Mouse (Mus musculus) MN1 (cell line): Measurements from ENCODE around the gene Itpkb.
"Not testable (repeated sequence)": the region's sequence is repeated elsewhere in the genome, so short reads cannot be mapped to it uniquely, and the experiment has no call there.

Experiments used
- DNase-seq: peaks from one replicate; pipeline ENCODE4 v3.0.0-alpha.2; 2016; ENCODE audit warnings: low spot score

Itpkb gene

DNA sequence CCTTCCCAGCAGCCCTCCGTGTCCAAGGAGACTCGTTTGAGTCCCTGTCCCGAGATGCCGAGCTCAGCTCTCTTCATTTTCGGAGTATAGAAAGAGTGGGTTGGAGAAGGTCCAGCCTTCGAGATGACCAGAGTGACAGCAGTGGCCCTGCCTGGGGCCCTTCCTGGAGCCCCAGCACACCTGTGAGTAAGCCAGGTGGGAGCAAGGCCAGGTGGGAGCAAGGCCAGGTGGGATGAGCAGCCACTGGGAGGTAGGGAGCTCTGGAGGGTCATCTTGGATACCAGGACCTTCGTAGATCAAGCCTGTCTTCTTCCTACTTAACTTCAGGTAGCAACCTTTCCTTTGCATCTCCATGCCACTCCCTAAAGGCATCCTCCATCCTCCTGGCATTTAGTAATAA, 37.8 kb downstream of the Itpkb start:
- no peak for DNase-seq

DNA sequence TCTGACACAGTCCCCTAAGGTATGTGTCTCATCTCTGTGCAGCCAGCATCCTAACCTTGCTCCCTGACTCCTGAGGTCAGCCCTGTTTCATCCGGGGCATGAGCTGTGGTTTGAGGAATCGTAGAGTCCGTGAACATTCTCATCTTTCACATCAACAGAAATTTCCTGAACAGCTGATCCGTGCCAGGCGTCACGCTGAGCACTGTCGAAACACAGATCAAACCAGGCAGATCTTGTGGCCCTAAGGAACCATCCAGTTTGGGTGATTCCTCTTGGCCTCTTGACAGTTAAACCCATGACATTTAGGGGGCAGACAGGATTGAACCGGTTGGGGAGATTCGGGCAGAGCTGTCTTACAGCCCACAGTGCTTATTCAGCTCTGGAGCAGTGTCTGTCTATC, 38.4 kb downstream of the Itpkb start:
- DNase-seq: no peak

DNA sequence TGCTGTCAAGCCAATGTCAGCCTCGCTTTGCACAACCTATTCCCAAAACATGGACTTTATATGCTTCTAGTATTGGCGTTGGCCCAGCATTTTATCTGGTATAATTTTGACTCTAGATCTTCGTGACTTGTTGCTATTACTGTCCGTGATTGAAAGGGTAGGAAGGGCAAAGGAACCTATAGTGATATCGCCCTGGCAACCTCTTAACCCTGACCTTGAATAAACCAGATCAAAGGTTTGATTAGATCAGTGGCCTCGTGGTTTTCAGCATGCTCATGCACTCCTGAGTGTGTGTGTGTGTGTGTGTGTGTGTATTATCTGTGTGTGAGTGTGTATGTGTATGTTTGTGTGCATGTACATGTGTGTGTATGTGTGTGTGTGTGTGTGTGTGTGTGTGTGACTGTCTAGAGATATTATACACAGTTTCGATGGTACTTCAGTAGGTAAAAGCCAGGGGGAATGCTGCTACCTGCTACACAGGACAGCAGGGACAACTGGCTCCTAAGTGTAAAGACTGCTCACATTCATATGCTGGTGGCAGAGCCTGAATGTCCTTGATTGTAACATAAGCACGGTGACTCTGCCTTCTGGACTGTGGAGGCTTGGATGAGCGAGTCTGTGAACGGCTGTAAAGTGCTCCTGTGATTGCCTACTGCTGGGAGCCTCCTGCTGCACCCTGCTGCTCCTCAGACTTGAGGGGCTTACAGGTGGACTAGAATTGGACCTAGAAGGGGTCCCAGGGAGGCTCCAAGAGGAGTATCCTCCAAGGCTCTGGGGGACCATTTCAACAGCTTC, 40.8 kb downstream of the Itpkb start:
- DNase-seq: no peak

- not testable (repeated sequence) for DNase-seq
Measured at GRCm38 (mm10) chr1:180372258-180372657, 42.0 kb downstream of the Itpkb start.

GRCm38 (mm10) chr1:180376598-180376997, 46.3 kb downstream of the Itpkb start:
- no peak for DNase-seq

GRCm38 (mm10) chr1:180379559-180379958, 49.3 kb downstream of the Itpkb start:
- no peak for DNase-seq

DNA sequence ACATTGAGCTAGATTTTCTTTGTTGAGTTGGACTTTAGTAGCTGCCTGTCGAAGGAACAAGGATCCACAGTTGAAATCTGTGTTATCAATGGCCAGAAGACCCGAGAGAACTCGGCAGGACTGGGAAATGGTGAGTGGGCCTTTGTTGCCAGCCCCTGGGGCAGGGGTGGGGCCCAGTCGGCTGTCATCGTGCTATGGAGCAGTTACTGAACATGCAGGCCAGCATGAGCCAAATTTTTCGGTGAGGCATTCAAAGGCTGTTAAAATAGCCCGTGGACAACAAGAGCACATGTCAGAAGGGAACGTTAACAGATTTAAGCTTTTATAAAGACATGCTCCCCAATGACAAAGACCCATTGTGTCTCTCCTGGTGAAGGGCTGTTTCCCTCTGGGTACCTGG, 52.1 kb downstream of the Itpkb start:
- DNase-seq: no peak

DNA sequence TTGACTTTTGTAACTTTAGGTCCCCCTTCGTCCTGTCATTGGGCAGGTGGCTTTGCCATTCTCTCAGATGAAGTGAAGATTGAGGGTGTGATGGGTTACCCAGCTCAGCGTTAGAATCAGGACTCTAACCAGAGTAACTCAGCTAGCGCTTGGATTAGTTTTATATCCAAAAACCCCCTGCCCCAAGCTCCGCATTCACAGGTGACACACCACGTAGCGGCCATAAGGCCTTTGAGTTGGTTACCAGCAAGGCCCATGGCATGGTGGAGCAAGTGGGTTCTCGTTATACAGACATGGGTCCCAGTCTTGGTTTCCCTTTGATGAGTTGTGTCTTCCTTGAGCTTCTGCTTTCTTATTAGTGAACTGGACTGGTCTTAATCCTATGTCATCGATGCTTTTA, 53.6 kb downstream of the Itpkb start:
- DNase-seq: no peak

GRCm38 (mm10) chr1:180384486-180384885, 54.2 kb downstream of the Itpkb start:
- no peak for DNase-seq

DNA sequence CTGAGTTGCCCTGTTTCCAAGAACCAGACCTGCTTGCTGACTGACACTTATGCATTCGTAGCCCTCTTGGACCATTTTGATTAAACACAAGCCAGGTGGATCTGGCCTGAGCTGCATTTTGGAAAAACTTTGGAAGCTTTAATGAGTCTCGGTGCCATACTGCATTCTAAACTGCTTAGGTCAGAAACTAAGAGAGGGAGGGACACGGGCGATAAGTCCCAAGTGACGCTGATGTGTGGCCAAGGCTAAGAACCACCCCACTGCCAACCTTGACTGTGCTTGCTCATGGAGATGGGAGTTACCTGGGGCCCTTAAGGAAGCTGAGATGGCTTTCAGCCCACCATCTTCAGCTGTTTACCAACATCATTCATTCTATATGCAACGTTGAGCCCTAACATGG, 55.0 kb downstream of the Itpkb start:
- no peak for DNase-seq

GRCm38 (mm10) chr1:180386951-180387749, 56.9 kb downstream of the Itpkb start:
- DNase-seq: no peak

GRCm38 (mm10) chr1:180387750-180388480, 57.6 kb downstream of the Itpkb start:
- no peak for DNase-seq

DNA sequence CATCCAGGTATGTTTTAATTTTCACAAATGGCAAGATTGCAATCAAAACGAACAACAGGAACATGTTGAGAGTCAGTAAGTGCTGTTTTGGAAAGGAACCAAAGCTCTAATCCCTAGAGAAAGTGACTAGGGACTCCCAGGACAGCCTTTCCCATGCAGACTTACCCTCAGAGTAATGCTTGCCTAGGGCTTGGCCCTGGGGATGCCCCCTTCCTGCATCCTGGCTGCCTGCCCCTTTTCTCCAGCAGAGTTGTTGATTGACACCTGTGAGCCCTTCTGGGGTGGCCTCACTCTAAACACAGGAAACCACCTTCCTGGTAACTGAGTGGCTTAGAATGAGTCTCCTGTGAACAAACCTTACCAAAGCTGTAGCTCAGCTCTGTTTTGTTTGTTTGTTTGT, 58.2 kb downstream of the Itpkb start:
- DNase-seq: no peak

DNA sequence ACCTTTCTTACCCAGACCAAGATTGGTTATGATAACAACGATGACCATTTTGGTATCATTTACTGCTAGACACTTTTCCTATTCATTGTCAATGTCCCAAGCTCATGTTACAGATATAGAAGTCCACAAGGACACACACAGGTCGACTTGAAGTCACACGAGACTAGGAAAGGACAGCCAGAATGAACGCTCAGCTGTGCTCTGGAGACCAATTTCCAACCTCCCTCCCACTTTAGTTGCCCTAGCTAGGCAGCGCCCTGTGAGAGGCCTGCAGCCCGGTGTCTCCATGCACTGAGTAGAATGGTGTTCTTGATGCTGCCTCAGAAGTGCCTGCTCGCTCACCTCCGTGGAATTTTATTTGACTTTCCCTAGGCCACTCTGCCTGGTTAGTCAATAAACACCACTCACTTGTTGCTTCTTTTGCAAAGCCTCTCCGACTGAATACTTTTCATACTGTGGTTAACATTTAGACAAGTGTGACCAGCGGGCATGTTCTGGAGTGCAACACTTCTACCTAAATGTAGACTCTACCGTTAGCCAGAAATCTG, 59.0 kb downstream of the Itpkb start:
- not testable (repeated sequence) for DNase-seq

- no peak for DNase-seq
Measured at GRCm38 (mm10) chr1:180390321-180390731, 60.0 kb downstream of the Itpkb start.

GRCm38 (mm10) chr1:180390746-180391574, 60.7 kb downstream of the Itpkb start:
- no peak for DNase-seq

DNA sequence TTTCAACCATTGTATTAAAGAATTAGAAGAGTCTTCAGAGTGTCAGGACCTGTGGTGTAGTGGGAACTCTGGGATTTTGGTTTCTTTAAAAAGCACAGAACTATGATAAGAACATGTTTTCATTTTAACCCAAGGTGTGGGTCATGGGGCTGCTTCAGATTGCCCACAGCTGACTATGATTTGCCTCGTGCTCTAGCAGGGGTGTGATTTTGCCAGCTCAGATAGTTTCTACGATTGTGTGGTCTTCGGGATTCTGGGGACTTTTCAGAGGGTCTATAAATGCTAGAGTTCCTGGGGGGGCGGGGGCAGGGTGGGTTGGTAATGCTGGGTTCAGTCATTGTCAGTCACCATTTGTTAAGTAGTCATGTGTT, 61.3 kb downstream of the Itpkb start:
- no peak for DNase-seq

DNA sequence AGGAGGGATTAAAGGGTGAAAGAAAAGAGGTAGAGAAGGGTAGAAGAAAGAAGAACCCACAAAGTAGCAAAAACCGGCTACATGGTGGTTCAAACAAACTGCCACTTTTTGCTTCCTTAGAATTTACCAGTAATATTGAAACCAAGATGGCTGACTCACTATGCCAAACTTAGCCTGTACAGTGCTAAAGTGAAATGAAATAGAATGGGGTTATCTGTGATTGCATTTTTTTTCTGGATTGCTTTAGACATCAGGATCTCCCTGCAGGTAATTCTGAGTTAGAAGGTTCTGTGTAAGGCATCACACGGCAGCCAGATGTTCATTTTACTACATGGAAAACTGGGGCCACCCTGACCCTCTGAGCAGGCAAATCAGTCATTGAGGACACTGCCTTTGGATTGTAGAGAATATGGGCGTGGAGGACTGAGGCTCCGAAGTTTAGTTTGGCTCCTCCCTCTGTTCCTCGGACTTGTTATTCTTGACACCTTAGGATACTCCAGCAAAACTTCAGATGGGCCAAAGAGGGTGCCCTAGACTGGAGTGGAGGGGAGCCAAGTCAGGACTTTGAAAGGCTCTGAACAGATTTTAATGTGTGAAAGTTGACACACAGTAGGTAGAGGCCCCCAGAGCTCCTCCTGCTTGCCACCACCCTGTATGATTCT, 62.0 kb downstream of the Itpkb start:
- DNase-seq: no peak

DNA sequence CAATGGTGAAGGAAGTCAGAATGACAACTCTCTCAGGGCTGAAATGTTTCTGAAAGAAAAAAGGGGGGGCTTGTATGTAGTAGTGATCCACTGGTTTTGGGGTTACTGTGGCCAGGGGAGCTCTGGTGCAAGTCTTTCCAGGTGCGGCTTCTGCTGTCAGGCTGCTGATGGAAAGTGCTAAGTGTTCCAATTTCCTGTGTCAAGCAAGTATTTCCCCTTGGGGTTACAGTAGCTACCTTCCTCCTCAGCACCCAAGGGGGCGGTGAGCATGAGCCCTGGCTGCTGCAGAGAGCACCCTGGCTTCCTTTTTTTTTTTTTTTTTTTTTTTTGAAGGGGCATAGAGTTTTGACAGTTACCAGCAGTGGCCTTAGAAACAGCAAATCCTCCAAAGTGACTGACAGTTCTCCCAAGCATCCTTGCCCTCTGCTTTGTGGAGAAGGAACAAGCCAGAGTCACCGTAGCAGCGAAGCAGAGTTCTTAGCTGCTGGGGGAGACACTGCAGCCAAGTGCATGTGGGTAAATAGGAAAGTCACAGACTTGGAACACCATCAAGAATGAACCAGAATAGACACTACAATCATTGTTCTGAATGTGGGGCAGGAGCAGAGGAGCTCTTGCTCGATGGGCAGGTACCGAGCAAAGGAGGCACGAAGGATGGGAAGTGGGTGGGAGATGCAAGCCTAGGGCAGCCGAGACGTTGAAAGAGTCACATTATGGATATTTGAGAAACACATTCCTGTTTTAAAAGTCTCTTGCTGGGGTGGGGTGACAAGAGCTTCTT, 62.9 kb downstream of the Itpkb start:
- DNase-seq: no peak

DNA sequence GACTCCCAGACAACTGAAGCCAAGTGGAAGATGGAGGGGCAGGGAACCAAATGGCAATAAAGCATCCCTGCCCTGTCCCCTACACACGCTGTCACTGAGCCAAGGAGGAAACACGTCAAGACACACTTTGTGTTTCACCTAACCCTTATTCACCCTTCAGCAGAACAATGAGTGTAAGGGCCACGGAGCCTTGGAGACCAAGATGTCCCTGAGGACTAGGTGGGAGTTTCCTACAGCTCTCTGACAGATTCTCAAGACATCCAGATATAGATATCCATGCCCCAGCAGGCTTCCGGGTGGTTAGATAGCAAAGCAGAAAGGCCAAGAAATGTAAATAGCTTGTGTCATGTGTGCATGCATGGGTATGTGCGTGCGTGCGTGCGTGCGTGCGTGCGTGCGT, 63.6 kb downstream of the Itpkb start:
- no peak for DNase-seq
